Mouse (Mus musculus): ENCODE data around the gene Zfp618. TPM values are rescaled to one million over a fixed set of nuclear protein-coding genes. Genes with fewer than 3 reads are reported as not detected.

The Zfp618 gene
- 11.4 TPM for polyA plus RNA-seq (2014; fragmentation: Illumina TruSeq; extraction: RNeasy Lipid Tissue Mini Kit (QIAGEN cat#74804))

GRCm38 (mm10) chr4:62965497-62966302, at the start of gene Zfp618:
Gene Zfp618, plus strand, starts transcription at chr4:62965573.

GRCm38 (mm10) chr4:63154699-63155098, 189.3 kb downstream of the Zfp618 start, which contains the start of gene Ambp:
Gene Ambp, minus strand, starts transcription at chr4:63154799.

GRCm38 (mm10) chr4:63171969-63172685, 206.8 kb downstream of the Zfp618 start, which contains the start of gene Kif12:
Gene Kif12, minus strand, starts transcription at chr4:63172131.

Other genes starting within 250 kb of the Zfp618 start
- gene Ambp, start 189.2 kb downstream of the Zfp618 start, polyA plus RNA-seq (2014; fragmentation: Illumina TruSeq; extraction: RNeasy Lipid Tissue Mini Kit (QIAGEN cat#74804)) = not detected
- not detected for gene Kif12, start 206.6 kb downstream of the Zfp618 start, polyA plus RNA-seq (2014; fragmentation: Illumina TruSeq; extraction: RNeasy Lipid Tissue Mini Kit (QIAGEN cat#74804))
- gene Col27a1, start 248.4 kb downstream of the Zfp618 start, polyA plus RNA-seq (2014; fragmentation: Illumina TruSeq; extraction: RNeasy Lipid Tissue Mini Kit (QIAGEN cat#74804)) = 2.6 TPM